Mouse (Mus musculus): Measurements from ENCODE around the gene Asphd1. TPM values are rescaled to one million over a fixed set of nuclear protein-coding genes. Genes with fewer than 3 reads are reported as not detected.
"Not testable (repeated sequence)": the region's sequence is repeated elsewhere in the genome, so short reads cannot be mapped to it uniquely, and the experiment has no call there.

The Asphd1 gene
- polyA plus RNA-seq, 1 experiment from 2014 or later, result 1.5 TPM

GRCm38 (mm10) chr7:126919973-126920372 lies 29.4 kb downstream of the Asphd1 start:
- 82% methylated on average over 4 of the region's 4 CpGs for WGBS
- H3K36me3 ChIP-seq (ENCODE audit: control insufficient read depth, insufficient read depth, low read length), result no peaks in the 10 kb centered on the region
- no peak overlapping the region for H3K4me2 ChIP-seq
- no peaks in the 10 kb centered on the region for H3K9me3 ChIP-seq (ENCODE audit: control insufficient read depth, low read length)
- H3K9ac ChIP-seq (ENCODE audit: low read length), result no peak overlapping the region
- H3K27ac ChIP-seq (ENCODE audit: low read depth, low read length), result no peak overlapping the region
- DNase-seq (ENCODE audit: low spot score, missing footprints) (no peak), ATAC-seq (ENCODE audit: low FRiP score) (no peak)
- H3K4me1 ChIP-seq (ENCODE audit: control insufficient read depth, insufficient read depth, low read length), result peaks cover 21% of the 10 kb centered on the region
- no peak overlapping the region for H3K4me3 ChIP-seq (ENCODE audit: low read depth, low read length)
- H3K27me3 ChIP-seq (ENCODE audit: control insufficient read depth, insufficient read depth, low read length), result no peaks in the 10 kb centered on the region

GRCm38 (mm10) chr7:126918356-126918755 lies 31.0 kb downstream of the Asphd1 start:
- H3K27ac ChIP-seq (ENCODE audit: low read depth, low read length); ATAC-seq (ENCODE audit: low FRiP score); H3K9ac ChIP-seq (ENCODE audit: low read length); H3K9me3 ChIP-seq (ENCODE audit: control insufficient read depth, low read length); DNase-seq (ENCODE audit: low spot score, missing footprints); H3K27me3 ChIP-seq (ENCODE audit: control insufficient read depth, insufficient read depth, low read length); H3K36me3 ChIP-seq (ENCODE audit: control insufficient read depth, insufficient read depth, low read length); H3K4me3 ChIP-seq (ENCODE audit: low read depth, low read length); H3K4me2 ChIP-seq: not testable (repeated sequence)
- H3K4me1 ChIP-seq (ENCODE audit: control insufficient read depth, insufficient read depth, low read length), result peaks cover 21% of the 10 kb centered on the region
- WGBS, result 59% methylated on average over 4 of the region's 4 CpGs

GRCm38 (mm10) chr7:126914844-126915243 lies 34.5 kb downstream of the Asphd1 start:
- WGBS, result 94% methylated on average over 3 of the region's 3 CpGs
- ATAC-seq (ENCODE audit: low FRiP score) (no peak), DNase-seq (ENCODE audit: low spot score, missing footprints) (no peak)
- no peak overlapping the region for H3K4me2 ChIP-seq
- no peaks in the 10 kb centered on the region for H3K27me3 ChIP-seq (ENCODE audit: control insufficient read depth, insufficient read depth, low read length)
- no peak overlapping the region for H3K27ac ChIP-seq (ENCODE audit: low read depth, low read length)
- no peak overlapping the region for H3K4me3 ChIP-seq (ENCODE audit: low read depth, low read length)
- H3K9me3 ChIP-seq (ENCODE audit: control insufficient read depth, low read length), result no peaks in the 10 kb centered on the region
- no peak overlapping the region for H3K9ac ChIP-seq (ENCODE audit: low read length)
- H3K36me3 ChIP-seq (ENCODE audit: control insufficient read depth, insufficient read depth, low read length), result no peaks in the 10 kb centered on the region
- H3K4me1 ChIP-seq (ENCODE audit: control insufficient read depth, insufficient read depth, low read length), result no peaks in the 10 kb centered on the region

GRCm38 (mm10) chr7:126905590-126905989 lies 43.8 kb downstream of the Asphd1 start:
- no peaks in the 10 kb centered on the region for H3K9me3 ChIP-seq (ENCODE audit: control insufficient read depth, low read length)
- H3K9ac ChIP-seq (ENCODE audit: low read length), result no peak overlapping the region
- DNase-seq (ENCODE audit: low spot score, missing footprints), result peak; percentile 19
- no peak overlapping the region for H3K4me2 ChIP-seq
- 75% methylated on average over 3 of the region's 3 CpGs for WGBS
- no peak overlapping the region for H3K27ac ChIP-seq (ENCODE audit: low read depth, low read length)
- no peaks in the 10 kb centered on the region for H3K4me1 ChIP-seq (ENCODE audit: control insufficient read depth, insufficient read depth, low read length)
- H3K36me3 ChIP-seq (ENCODE audit: control insufficient read depth, insufficient read depth, low read length), result no peaks in the 10 kb centered on the region
- H3K4me3 ChIP-seq (ENCODE audit: low read depth, low read length), result no peak overlapping the region
- no peak for ATAC-seq (ENCODE audit: low FRiP score)
- H3K27me3 ChIP-seq (ENCODE audit: control insufficient read depth, insufficient read depth, low read length), result no peaks in the 10 kb centered on the region

- H3K4me1 ChIP-seq (ENCODE audit: control insufficient read depth, insufficient read depth, low read length); H3K36me3 ChIP-seq (ENCODE audit: control insufficient read depth, insufficient read depth, low read length); H3K27me3 ChIP-seq (ENCODE audit: control insufficient read depth, insufficient read depth, low read length): not testable (repeated sequence)
These were observed 49.6 kb downstream of the Asphd1 start for GRCm38 (mm10) chr7:126899781-126900180.

GRCm38 (mm10) chr7:126898102-126898990 lies 51.0 kb downstream of the Asphd1 start:
- Histone ChIP-seq H3K4me3 (ENCODE audit: low read depth, low read length) (peak overlapping the region; percentile 49), H3K4me1 (ENCODE audit: control insufficient read depth, insufficient read depth, low read length) (peaks cover 5% of the 10 kb centered on the region; the same call in 1 of the 2 replicates), H3K9ac (ENCODE audit: low read length) (peak overlapping the region; percentile 70), H3K27me3 (ENCODE audit: control insufficient read depth, insufficient read depth, low read length) (no peaks in the 10 kb centered on the region), H3K9me3 (ENCODE audit: control insufficient read depth, low read length) (no peaks in the 10 kb centered on the region), H3K27ac (ENCODE audit: low read depth, low read length) (no peak overlapping the region), H3K36me3 (ENCODE audit: control insufficient read depth, insufficient read depth, low read length) (no peaks in the 10 kb centered on the region), H3K4me2 (peak overlapping the region; percentile 60)
- WGBS, result 11% methylated on average over 37 of the region's 37 CpGs
- DNase-seq (ENCODE audit: low spot score, missing footprints), result peak; percentile 100
- ATAC-seq (ENCODE audit: low FRiP score), result peak; percentile 92

More at GRCm38 (mm10) chr7:126899781-126900180, 49.6 kb downstream of the Asphd1 start:
- H3K9me3 ChIP-seq (ENCODE audit: control insufficient read depth, low read length); H3K4me2 ChIP-seq; H3K4me3 ChIP-seq (ENCODE audit: low read depth, low read length); H3K27ac ChIP-seq (ENCODE audit: low read depth, low read length); DNase-seq (ENCODE audit: low spot score, missing footprints); H3K9ac ChIP-seq (ENCODE audit: low read length); ATAC-seq (ENCODE audit: low FRiP score): not testable (repeated sequence)
- 89% methylated on average over 5 of the region's 9 CpGs for WGBS

- WGBS, result 25% methylated on average over 16 of the region's 16 CpGs
- Histone ChIP-seq H3K36me3 (ENCODE audit: control insufficient read depth, insufficient read depth, low read length) (no peaks in the 10 kb centered on the region), H3K4me2 (peak overlapping the region; percentile 60), H3K9ac (ENCODE audit: low read length) (peak overlapping the region; percentile 70), H3K9me3 (ENCODE audit: control insufficient read depth, low read length) (no peaks in the 10 kb centered on the region), H3K4me3 (ENCODE audit: low read depth, low read length) (peak overlapping the region; percentile 49), H3K27ac (ENCODE audit: low read depth, low read length) (no peak overlapping the region), H3K4me1 (ENCODE audit: control insufficient read depth, insufficient read depth, low read length) (peaks cover 5% of the 10 kb centered on the region; the same call in 1 of the 2 replicates), H3K27me3 (ENCODE audit: control insufficient read depth, insufficient read depth, low read length) (no peaks in the 10 kb centered on the region)
- ATAC-seq (ENCODE audit: low FRiP score) (no peak; the same call in 1 of the 2 replicates), DNase-seq (ENCODE audit: low spot score, missing footprints) (peak; percentile 86)
These were observed 51.8 kb downstream of the Asphd1 start for GRCm38 (mm10) chr7:126897390-126898101.

- Histone ChIP-seq H3K27ac (ENCODE audit: low read depth, low read length) (no peak overlapping the region), H3K36me3 (ENCODE audit: control insufficient read depth, insufficient read depth, low read length) (no peaks in the 10 kb centered on the region), H3K27me3 (ENCODE audit: control insufficient read depth, insufficient read depth, low read length) (no peaks in the 10 kb centered on the region), H3K4me3 (ENCODE audit: low read depth, low read length) (no peak overlapping the region), H3K9me3 (ENCODE audit: control insufficient read depth, low read length) (no peaks in the 10 kb centered on the region), H3K4me1 (ENCODE audit: control insufficient read depth, insufficient read depth, low read length) (peaks cover 5% of the 10 kb centered on the region; the same call in 1 of the 2 replicates), H3K4me2 (no peak overlapping the region), H3K9ac (ENCODE audit: low read length) (no peak overlapping the region; the same call in 1 of the 2 replicates)
- DNase-seq (ENCODE audit: low spot score, missing footprints) (no peak), ATAC-seq (ENCODE audit: low FRiP score) (no peak)
- WGBS, result 87% methylated on average over 5 of the region's 5 CpGs
These were observed 52.5 kb downstream of the Asphd1 start for GRCm38 (mm10) chr7:126896912-126897311.
